Comparison of ENCODE assay signal across 8 mouse cellular contexts in the genomic region with DNA sequence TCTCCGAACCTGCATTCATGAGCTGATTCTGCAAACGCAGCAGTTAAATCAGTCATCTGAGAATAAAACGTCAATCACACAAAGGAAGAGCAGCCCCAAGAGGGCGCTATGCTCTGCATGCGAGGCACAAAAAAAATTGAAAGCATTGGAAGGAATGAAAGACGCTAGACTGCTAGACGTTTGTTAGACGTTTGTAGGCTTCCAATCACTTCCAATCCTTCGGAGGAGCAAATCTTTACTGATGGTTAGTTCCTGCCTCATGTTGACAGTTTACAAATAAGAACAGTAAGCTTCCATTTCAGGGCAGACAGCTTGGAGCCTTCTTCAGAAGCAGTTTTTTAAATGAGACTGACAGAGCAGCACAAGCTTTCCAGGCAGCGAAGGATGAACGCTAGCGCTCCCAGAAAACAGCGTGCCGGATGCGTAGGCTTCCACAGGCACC.
DNase-seq lines count a peak whose midpoint lies in the region; ATAC-seq and TF ChIP-seq lines count a peak whose summit lies in the region.

No protein-coding gene starts in this region.

- ATAC-seq in embryonic facial prominence, embryonic 12.5 days (ENCODE audit: insufficient number of reproducible peaks, insufficient read depth, low FRiP score, low TSS enrichment) = no peak
- ATAC-seq in intestine, embryonic 16.5 days = no peak
- ATAC-seq in liver, embryonic 14.5 days (ENCODE audit: insufficient read depth) = no peak
- ATAC-seq in CD4-positive, CD25-positive, alpha-beta regulatory T cell, adult 4 months = no peak

- H3K4me2 ChIP-seq in embryonic facial prominence, embryonic 12.5 days (replicated peaks) = peak overlapping the region; percentile 14; the same call in 1 of the 2 replicates
- peak overlapping the region; percentile 25; the same call in 1 of the 2 replicates for H3K4me2 ChIP-seq in intestine, embryonic 16.5 days (ENCODE audit: low read depth, low read length)
- no peak overlapping the region for H3K4me2 ChIP-seq in liver, embryonic 14.5 days (ENCODE audit: low read depth)

- H3K9me3 ChIP-seq in embryonic facial prominence, embryonic 12.5 days = no peaks in the 10 kb centered on the region
- H3K9me3 ChIP-seq in intestine, embryonic 16.5 days (ENCODE audit: control insufficient read depth, low read length) = no peaks in the 10 kb centered on the region
- no peaks in the 10 kb centered on the region for H3K9me3 ChIP-seq in liver, embryonic 14.5 days (ENCODE audit: control insufficient read depth, low read length)

- TF ChIP-seq POLR2A in lung, adult 2 months (IDR thresholded peaks at IDR 0.05; ENCODE audit: borderline replicate concordance, extremely low read depth, low read depth, low read length) = no peak

- H3K27ac ChIP-seq in embryonic facial prominence, embryonic 12.5 days = no peak overlapping the region
- no peak overlapping the region for H3K27ac ChIP-seq in intestine, embryonic 16.5 days (ENCODE audit: low read length)
- H3K27ac ChIP-seq in liver, embryonic 14.5 days = no peak overlapping the region

- no peaks in the 10 kb centered on the region for H3K4me1 ChIP-seq in lung, adult 2 months (ENCODE audit: control insufficient read depth, insufficient read depth, low read length)
- peaks cover 3% of the 10 kb centered on the region; the same call in 1 of the 2 replicates for H3K4me1 ChIP-seq in embryonic facial prominence, embryonic 12.5 days
- H3K4me1 ChIP-seq in intestine, embryonic 16.5 days (ENCODE audit: control insufficient read depth, insufficient read depth, low read length) = no peaks in the 10 kb centered on the region
- H3K4me1 ChIP-seq in liver, embryonic 14.5 days (replicated peaks; ENCODE audit: control insufficient read depth in 2 of 2, insufficient read depth in 2 of 2, low read length in 1 of 2) = no peaks in the 10 kb centered on the region

- H3K4me3 ChIP-seq in lung, adult 2 months (replicated peaks; ENCODE audit: extremely low read depth, low read depth, low read length) = no peak overlapping the region
- H3K4me3 ChIP-seq in embryonic facial prominence, embryonic 12.5 days = no peak overlapping the region
- no peak overlapping the region for H3K4me3 ChIP-seq in intestine, embryonic 16.5 days (ENCODE audit: low read length)
- H3K4me3 ChIP-seq in liver, embryonic 14.5 days (ENCODE audit: insufficient read depth in 1 of 2, low read depth in 2 of 2, low read length in 2 of 2) = no peak overlapping the region

- peak; percentile 37; the same call in 1 of the 2 replicates for TF ChIP-seq CTCF in lung, adult 2 months (IDR thresholded peaks at IDR 0.05; ENCODE audit: insufficient read depth, low read length)
- 0 out of 2 replicates have a peak, but pooled peaks have one; percentile 12 for TF ChIP-seq CTCF in liver, embryonic 14.5 days (IDR thresholded peaks at IDR 0.05; ENCODE audit: low read depth)

- no peak for DNase-seq in lung, adult 2 months
- DNase-seq in lung, postnatal 25 days (ENCODE audit: low spot score) = no peak
- DNase-seq in liver, embryonic 14.5 days (ENCODE audit: low read depth in 3 of 3, low spot score in 3 of 3) = no peak
- peak; percentile 65 for DNase-seq in right cerebral cortex, postnatal 4 days
- no peak for DNase-seq in B cell, adult 2 months

- H3K27me3 ChIP-seq in embryonic facial prominence, embryonic 12.5 days = no peaks in the 10 kb centered on the region
- no peaks in the 10 kb centered on the region for H3K27me3 ChIP-seq in intestine, embryonic 16.5 days (replicated peaks; ENCODE audit: control insufficient read depth, insufficient read depth, low read length)
- no peaks in the 10 kb centered on the region for H3K27me3 ChIP-seq in liver, embryonic 14.5 days (ENCODE audit: control insufficient read depth, insufficient read depth, low read length)

- no peaks in the 10 kb centered on the region for H3K36me3 ChIP-seq in embryonic facial prominence, embryonic 12.5 days
- no peaks in the 10 kb centered on the region for H3K36me3 ChIP-seq in intestine, embryonic 16.5 days (ENCODE audit: control insufficient read depth, insufficient read depth, low read length)
- no peaks in the 10 kb centered on the region for H3K36me3 ChIP-seq in liver, embryonic 14.5 days (replicated peaks; ENCODE audit: control insufficient read depth, insufficient read depth, low read depth)

- H3K9ac ChIP-seq in embryonic facial prominence, embryonic 12.5 days = no peak overlapping the region
- no peak overlapping the region for H3K9ac ChIP-seq in intestine, embryonic 16.5 days (ENCODE audit: low read depth, low read length)
- H3K9ac ChIP-seq in liver, embryonic 14.5 days (replicated peaks) = no peak overlapping the region

- no peak for TF ChIP-seq EP300 in liver, embryonic 14.5 days (IDR thresholded peaks at IDR 0.05; ENCODE audit: low read depth)

- WGBS in lung, adult 2 months = 36% methylated on average over 15 of the region's 15 CpGs
- WGBS in embryonic facial prominence, embryonic 12.5 days = 30% methylated on average over 15 of the region's 15 CpGs
- WGBS in intestine, embryonic 16.5 days = 29% methylated on average over 15 of the region's 15 CpGs
- 41% methylated on average over 15 of the region's 15 CpGs for WGBS in liver, embryonic 14.5 days (ENCODE audit: insufficient replicate concordance)
